Mouse (Mus musculus) right cerebral cortex, adult 18-20 months (tissue): ENCODE results near the gene Slain2.
"Not testable (repeated sequence)": the region's sequence is repeated elsewhere in the genome, so short reads cannot be mapped to it uniquely, and the experiment has no call there.

Experiments used
- DNase-seq: peaks from one replicate; pipeline ENCODE4 v3.0.0; 2022; ENCODE audit warnings: mixed read lengths

Slain2 gene

DNA sequence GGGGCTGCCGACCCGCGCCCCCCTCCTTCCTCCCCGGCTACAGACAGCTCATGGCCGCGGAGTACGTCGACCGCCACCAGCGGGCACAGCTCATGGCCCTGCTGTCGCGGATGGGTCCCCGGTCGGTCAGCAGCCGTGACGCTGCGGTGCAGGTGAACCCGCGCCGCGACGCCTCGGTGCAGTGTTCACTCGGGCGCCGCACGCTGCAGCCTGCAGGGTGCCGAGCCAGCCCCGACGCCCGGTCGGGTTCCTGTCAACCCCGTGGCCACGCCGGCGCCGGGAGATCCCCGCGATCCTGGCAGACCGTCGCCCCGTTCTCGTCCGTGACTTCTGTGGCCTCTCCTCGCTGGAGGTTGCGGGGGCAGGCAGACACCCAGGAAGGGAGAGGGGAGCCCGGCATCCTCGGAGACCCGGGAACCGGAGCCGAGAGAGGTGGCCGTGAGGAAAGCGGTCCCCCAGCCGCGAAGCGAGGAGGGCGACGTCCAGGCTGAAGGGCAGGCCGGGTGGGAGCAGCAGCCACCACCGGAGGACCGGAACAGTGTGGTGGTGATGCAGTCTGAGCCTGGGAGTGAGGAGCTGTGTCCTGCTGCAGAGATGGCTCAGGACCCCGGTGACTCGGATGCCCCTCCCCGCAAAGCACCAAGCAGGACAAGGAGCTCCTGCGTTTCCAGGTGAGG, 99.6 kb downstream of the Slain2 start:
- DNase-seq: not testable (repeated sequence)

DNA sequence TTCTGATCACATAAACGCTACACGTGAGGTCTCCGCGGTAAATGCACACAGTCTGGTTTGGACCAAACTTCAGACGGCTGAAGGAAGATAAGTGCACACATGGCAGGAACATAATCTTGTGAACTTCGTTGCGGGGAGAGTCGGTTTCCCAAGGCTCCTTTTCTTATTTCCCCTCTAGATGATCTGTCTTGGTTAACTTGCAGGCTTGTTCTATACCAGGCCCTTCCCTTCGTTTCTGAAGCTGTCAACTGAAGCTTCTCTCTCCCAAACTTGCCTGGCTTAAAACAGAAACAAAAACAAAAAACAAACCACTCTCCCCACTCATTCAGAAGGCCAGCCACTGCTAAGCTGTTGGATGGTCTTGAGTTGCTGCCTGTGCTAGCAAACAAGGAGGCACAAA, 100.6 kb downstream of the Slain2 start:
- no peak for DNase-seq

DNA sequence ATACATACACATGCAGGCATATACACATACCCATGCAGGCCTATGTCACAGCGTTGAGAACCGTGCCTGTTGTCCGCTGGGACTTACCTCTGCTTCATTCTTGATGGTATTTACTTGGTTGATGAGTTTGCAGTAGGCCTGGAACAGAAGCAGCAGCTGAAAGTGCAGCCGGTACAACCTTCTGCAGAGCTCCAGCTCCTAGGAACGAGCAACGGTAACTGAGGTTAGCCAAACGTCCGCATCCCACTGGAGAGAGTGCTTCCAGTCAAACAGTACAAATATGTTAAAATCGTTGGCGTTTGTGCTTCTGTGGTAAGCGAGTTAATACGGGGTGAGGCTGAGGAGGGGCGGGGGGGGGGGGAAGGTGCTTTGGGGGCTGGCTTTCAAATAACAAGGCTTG, 109.7 kb downstream of the Slain2 start:
- no peak for DNase-seq
